In the genomic region with DNA sequence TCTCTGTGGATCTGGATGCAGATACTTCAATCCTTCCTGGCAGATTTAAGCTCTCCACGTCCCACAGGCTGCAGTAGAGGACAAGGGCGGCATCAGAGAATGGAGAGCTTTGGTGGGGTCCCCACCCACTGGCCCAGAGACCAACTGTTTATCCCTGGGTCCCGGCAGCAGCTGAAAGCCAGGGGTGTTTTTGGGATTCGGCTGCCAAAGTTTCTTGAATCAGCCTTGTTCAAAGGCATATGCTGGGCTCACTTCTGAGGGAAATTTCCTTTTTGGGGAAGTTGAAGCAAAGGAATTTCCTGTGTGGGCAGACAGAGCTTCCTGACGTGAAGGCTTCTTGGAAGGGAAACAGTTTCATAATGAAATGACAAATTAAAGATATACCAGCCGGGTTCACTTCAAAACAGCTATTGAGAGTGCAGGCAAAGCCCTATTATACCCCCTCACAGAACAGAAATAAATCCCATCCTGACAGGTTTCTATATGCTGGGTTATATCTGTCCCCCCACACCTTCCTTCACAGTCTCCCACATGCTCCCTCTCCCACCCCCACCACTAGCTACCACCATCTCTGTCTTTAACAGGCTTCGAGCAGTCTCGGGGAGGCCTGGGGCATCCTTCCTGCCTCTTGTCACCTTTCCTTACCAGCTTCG, we compare ENCODE assay signal across 9 mouse cellular contexts.
DNase-seq lines count a peak whose midpoint lies in the region; ATAC-seq lines count a peak whose summit lies in the region.
"Had no signal": no experiment of that assay in that cellular context is flagged by ENCODE, and none has a peak within 500 bp of the region (broad histone marks: within the 10 kb centered on the region; RNA-seq: fewer than 3 reads in every experiment).

No protein-coding gene starts in this region.

- no peak overlapping the region for H3K4me3 ChIP-seq in midbrain, embryonic 13.5 days (replicated peaks)
- no peak overlapping the region for H3K4me3 ChIP-seq in midbrain, embryonic 11.5 days (ENCODE audit: low read depth, low read length)
- H3K4me3 ChIP-seq in intestine, embryonic 16.5 days (ENCODE audit: low read length): no peak overlapping the region
- H3K4me3 ChIP-seq in limb, embryonic 10.5 days: no peak overlapping the region

- 0 out of 2 replicates have a peak overlapping the region, but pooled peaks have one; percentile 4 for H3K27ac ChIP-seq in midbrain, embryonic 13.5 days
- no peak overlapping the region for H3K27ac ChIP-seq in midbrain, embryonic 11.5 days (ENCODE audit: low read depth, low read length)
- H3K27ac ChIP-seq in intestine, embryonic 16.5 days (ENCODE audit: low read length): peak overlapping the region; percentile 81
- 0 out of 2 replicates have a peak overlapping the region, but pooled peaks have one; percentile 12 for H3K27ac ChIP-seq in limb, embryonic 10.5 days

- WGBS in midbrain, embryonic 13.5 days: 75% methylated on average over 9 of the region's 9 CpGs
- WGBS in midbrain, embryonic 11.5 days: 74% methylated on average over 9 of the region's 9 CpGs
- 47% methylated on average over 9 of the region's 9 CpGs for WGBS in intestine, embryonic 16.5 days
- WGBS in limb, embryonic 10.5 days: 72% methylated on average over 9 of the region's 9 CpGs

- no peak overlapping the region for H3K9ac ChIP-seq in midbrain, embryonic 13.5 days (replicated peaks)
- no peak overlapping the region for H3K9ac ChIP-seq in midbrain, embryonic 11.5 days (ENCODE audit: low read length)
- H3K9ac ChIP-seq in intestine, embryonic 16.5 days (ENCODE audit: low read depth, low read length): peak overlapping the region; percentile 30; the same call in 1 of the 2 replicates

- no peak overlapping the region for H3K4me2 ChIP-seq in midbrain, embryonic 13.5 days (replicated peaks)
- H3K4me2 ChIP-seq in midbrain, embryonic 11.5 days: no peak overlapping the region
- H3K4me2 ChIP-seq in intestine, embryonic 16.5 days (ENCODE audit: low read depth, low read length): peak overlapping the region; percentile 9; the same call in 1 of the 2 replicates

- H3K4me1 ChIP-seq in midbrain, embryonic 13.5 days (replicated peaks): peaks cover 49% of the 10 kb centered on the region
- H3K4me1 ChIP-seq in midbrain, embryonic 11.5 days (ENCODE audit: control insufficient read depth, insufficient read depth, low read length): peaks cover 27% of the 10 kb centered on the region
- peaks cover 49% of the 10 kb centered on the region for H3K4me1 ChIP-seq in intestine, embryonic 16.5 days (ENCODE audit: control insufficient read depth, insufficient read depth, low read length)
- peaks cover 38% of the 10 kb centered on the region for H3K4me1 ChIP-seq in limb, embryonic 10.5 days

- ATAC-seq in midbrain, embryonic 13.5 days: no peak
- ATAC-seq in midbrain, embryonic 11.5 days (ENCODE audit: low FRiP score): no peak
- peak; percentile 31 for ATAC-seq in intestine, embryonic 16.5 days
- ATAC-seq: Patski had no signal

- DNase-seq in midbrain, embryonic 11.5 days (ENCODE audit: low spot score, missing footprints): no peak
- DNase-seq in frontal cortex, postnatal 36 days (ENCODE audit: low spot score in 2 of 2): peak; percentile 57 to 69
- no peak for DNase-seq in limb, embryonic 10.5 days (ENCODE audit: low spot score)
- DNase-seq in right cerebral cortex, postnatal 36 days (ENCODE audit: low spot score in 2 of 2): peak; percentile 41 to 42
- no peak for DNase-seq in cerebellum, adult 11-12 months
- DNase-seq in testis, postnatal 10 days (ENCODE audit: low spot score): no peak

- no peaks in the 10 kb centered on the region for H3K36me3 ChIP-seq in midbrain, embryonic 13.5 days
- no peaks in the 10 kb centered on the region for H3K36me3 ChIP-seq in midbrain, embryonic 11.5 days (ENCODE audit: control insufficient read depth, insufficient read depth, low read length)
- no peaks in the 10 kb centered on the region for H3K36me3 ChIP-seq in intestine, embryonic 16.5 days (ENCODE audit: control insufficient read depth, insufficient read depth, low read length)
- H3K36me3 ChIP-seq in limb, embryonic 10.5 days: 0 out of 2 replicates have a peak, but pooled peaks cover 12% of the 10 kb centered on the region

- no peaks in the 10 kb centered on the region for H3K9me3 ChIP-seq in midbrain, embryonic 13.5 days
- no peaks in the 10 kb centered on the region for H3K9me3 ChIP-seq in midbrain, embryonic 11.5 days (ENCODE audit: control insufficient read depth, low read length)
- H3K9me3 ChIP-seq in intestine, embryonic 16.5 days (ENCODE audit: control insufficient read depth, low read length): no peaks in the 10 kb centered on the region
- H3K9me3 ChIP-seq in limb, embryonic 10.5 days (replicated peaks): no peaks in the 10 kb centered on the region

- no peaks in the 10 kb centered on the region for H3K27me3 ChIP-seq in midbrain, embryonic 13.5 days
- no peaks in the 10 kb centered on the region for H3K27me3 ChIP-seq in midbrain, embryonic 11.5 days (ENCODE audit: control insufficient read depth, insufficient read depth, low read length)
- H3K27me3 ChIP-seq in intestine, embryonic 16.5 days (replicated peaks; ENCODE audit: control insufficient read depth, insufficient read depth, low read length): no peaks in the 10 kb centered on the region
- H3K27me3 ChIP-seq in limb, embryonic 10.5 days (ENCODE audit: low read depth, poor library complexity, severe bottlenecking): no peaks in the 10 kb centered on the region
- H3K27me3 ChIP-seq: Patski had no signal

Comparison
In these comparisons a context has a peak if more than half of its experiments do, and no peak if none do; other contexts are left out.
1. DNase-seq: peak in frontal cortex, postnatal 36 days (2 of 2) and right cerebral cortex, postnatal 36 days (2 of 2); none in midbrain, embryonic 11.5 days (single experiment), limb, embryonic 10.5 days (single experiment), cerebellum, adult 11-12 months (single experiment) and testis, postnatal 10 days (single experiment).